Comparison of ENCODE assay signal across 10 mouse cellular contexts in the genomic region with DNA sequence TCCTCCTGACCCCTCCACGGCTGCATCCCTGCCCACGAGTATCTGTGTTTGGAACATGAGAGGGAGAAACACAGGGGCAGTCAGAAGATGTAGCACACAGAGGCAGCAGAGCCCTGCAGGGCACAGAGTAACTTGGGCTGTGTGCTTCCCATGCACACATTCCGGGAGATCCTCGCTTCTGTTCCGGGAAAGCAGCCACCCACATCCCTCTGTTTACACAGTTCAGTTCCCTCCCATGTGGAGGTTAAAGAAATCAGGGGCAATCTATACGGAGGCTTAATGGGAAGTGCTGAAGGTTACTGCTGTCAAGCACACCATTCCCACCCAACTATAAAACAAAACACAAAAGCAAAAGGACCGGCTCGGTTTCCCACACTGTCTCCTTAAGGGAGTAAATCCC.
DNase-seq lines count a peak whose midpoint lies in the region; ATAC-seq lines count a peak whose summit lies in the region.
"Had no signal": no experiment of that assay in that cellular context is flagged by ENCODE, and none has a peak within 500 bp of the region (broad histone marks: within the 10 kb centered on the region; RNA-seq: fewer than 3 reads in every experiment).

No protein-coding gene starts in this region.

- H3K27ac ChIP-seq in hindbrain, embryonic 13.5 days, result peak overlapping the region; percentile 44
- H3K27ac ChIP-seq in hindbrain, embryonic 16.5 days (ENCODE audit: low read depth, low read length), result no peak overlapping the region
- peak overlapping the region; percentile 11; the same call in 1 of the 2 replicates for H3K27ac ChIP-seq in midbrain, embryonic 12.5 days (replicated peaks)
- no peak overlapping the region for H3K27ac ChIP-seq in midbrain, embryonic 11.5 days (ENCODE audit: low read depth, low read length)
- H3K27ac ChIP-seq: hindbrain, embryonic 10.5 days had no signal

- no peak for DNase-seq in midbrain, embryonic 11.5 days (ENCODE audit: low spot score, missing footprints)
- DNase-seq in large intestine, adult 2 months (ENCODE audit: low read depth, low spot score), result peak; percentile 29
- no peak for DNase-seq in right cerebral cortex, adult 18-20 months
- no peak for DNase-seq in adrenal gland, adult 8-10 months
- DNase-seq: cerebellum, postnatal 36 days; thymus, adult 2 months had no signal

- no peak overlapping the region for H3K4me2 ChIP-seq in hindbrain, embryonic 13.5 days
- no peak overlapping the region for H3K4me2 ChIP-seq in hindbrain, embryonic 16.5 days (ENCODE audit: low read length)
- no peak overlapping the region for H3K4me2 ChIP-seq in midbrain, embryonic 12.5 days (replicated peaks)
- H3K4me2 ChIP-seq in midbrain, embryonic 11.5 days, result no peak overlapping the region

- peaks cover 51% of the 10 kb centered on the region for H3K4me1 ChIP-seq in hindbrain, embryonic 13.5 days (replicated peaks)
- peaks cover 6% of the 10 kb centered on the region for H3K4me1 ChIP-seq in hindbrain, embryonic 16.5 days (ENCODE audit: control insufficient read depth, insufficient read depth, low read depth, low read length)
- H3K4me1 ChIP-seq in midbrain, embryonic 12.5 days, result peaks cover 18% of the 10 kb centered on the region; the same call in 1 of the 2 replicates
- H3K4me1 ChIP-seq in midbrain, embryonic 11.5 days (ENCODE audit: control insufficient read depth, insufficient read depth, low read length), result no peaks in the 10 kb centered on the region; the same call in 1 of the 2 replicates

- no peaks in the 10 kb centered on the region for H3K27me3 ChIP-seq in hindbrain, embryonic 13.5 days
- no peaks in the 10 kb centered on the region for H3K27me3 ChIP-seq in hindbrain, embryonic 16.5 days (replicated peaks; ENCODE audit: control insufficient read depth, insufficient read depth, low read length)
- H3K27me3 ChIP-seq in midbrain, embryonic 12.5 days, result no peaks in the 10 kb centered on the region
- no peaks in the 10 kb centered on the region for H3K27me3 ChIP-seq in midbrain, embryonic 11.5 days (ENCODE audit: control insufficient read depth, insufficient read depth, low read length)

- no peaks in the 10 kb centered on the region for H3K9me3 ChIP-seq in hindbrain, embryonic 13.5 days
- no peaks in the 10 kb centered on the region for H3K9me3 ChIP-seq in hindbrain, embryonic 16.5 days (ENCODE audit: control insufficient read depth, low read length)
- H3K9me3 ChIP-seq in midbrain, embryonic 12.5 days, result no peaks in the 10 kb centered on the region
- no peaks in the 10 kb centered on the region for H3K9me3 ChIP-seq in midbrain, embryonic 11.5 days (ENCODE audit: control insufficient read depth, low read length)
- H3K9me3 ChIP-seq: hindbrain, embryonic 10.5 days had no signal

- WGBS in hindbrain, embryonic 13.5 days, result 49% methylated on average over 8 of the region's 8 CpGs
- WGBS in hindbrain, embryonic 16.5 days, result 41% methylated on average over 8 of the region's 8 CpGs
- WGBS in midbrain, embryonic 12.5 days, result 42% methylated on average over 8 of the region's 8 CpGs
- 55% methylated on average over 8 of the region's 8 CpGs for WGBS in midbrain, embryonic 11.5 days
- WGBS in large intestine, adult 2 months, result 13% methylated on average over 8 of the region's 8 CpGs

- no peaks in the 10 kb centered on the region; the same call in 1 of the 2 replicates for H3K36me3 ChIP-seq in hindbrain, embryonic 13.5 days
- no peaks in the 10 kb centered on the region for H3K36me3 ChIP-seq in hindbrain, embryonic 16.5 days (ENCODE audit: control insufficient read depth, insufficient read depth, low read length)
- H3K36me3 ChIP-seq in midbrain, embryonic 12.5 days, result no peaks in the 10 kb centered on the region; the same call in 1 of the 2 replicates
- H3K36me3 ChIP-seq in midbrain, embryonic 11.5 days (ENCODE audit: control insufficient read depth, insufficient read depth, low read length), result no peaks in the 10 kb centered on the region
- H3K36me3 ChIP-seq: hindbrain, embryonic 10.5 days had no signal

- no peak for ATAC-seq in hindbrain, embryonic 13.5 days (ENCODE audit: low FRiP score)
- no peak for ATAC-seq in hindbrain, embryonic 16.5 days
- no peak for ATAC-seq in midbrain, embryonic 12.5 days (ENCODE audit: low FRiP score, low read depth)
- no peak for ATAC-seq in midbrain, embryonic 11.5 days (ENCODE audit: low FRiP score)

- H3K9ac ChIP-seq in hindbrain, embryonic 13.5 days, result no peak overlapping the region
- no peak overlapping the region for H3K9ac ChIP-seq in hindbrain, embryonic 16.5 days (ENCODE audit: low read depth, low read length)
- no peak overlapping the region for H3K9ac ChIP-seq in midbrain, embryonic 12.5 days (replicated peaks)
- no peak overlapping the region for H3K9ac ChIP-seq in midbrain, embryonic 11.5 days (ENCODE audit: low read length)

- H3K4me3 ChIP-seq in hindbrain, embryonic 13.5 days, result no peak overlapping the region
- H3K4me3 ChIP-seq in hindbrain, embryonic 16.5 days (ENCODE audit: low read length), result no peak overlapping the region
- no peak overlapping the region for H3K4me3 ChIP-seq in midbrain, embryonic 12.5 days
- no peak overlapping the region for H3K4me3 ChIP-seq in midbrain, embryonic 11.5 days (ENCODE audit: low read depth, low read length)
- H3K4me3 ChIP-seq: hindbrain, embryonic 10.5 days had no signal

Comparison
In these comparisons a context has a peak if more than half of its experiments do, and no peak if none do; other contexts are left out.
1. H3K27ac ChIP-seq: peak in hindbrain, embryonic 13.5 days (single experiment) and midbrain, embryonic 12.5 days (single experiment); none in hindbrain, embryonic 16.5 days (single experiment) and midbrain, embryonic 11.5 days (single experiment).